Mouse (Mus musculus): Measurements from ENCODE around the gene Cdca3. TPM values are rescaled to one million over a fixed set of nuclear protein-coding genes. Genes with fewer than 3 reads are reported as not detected.
"Not testable (repeated sequence)": the region's sequence is repeated elsewhere in the genome, so short reads cannot be mapped to it uniquely, and the experiment has no call there.

Gene Cdca3
- polyA plus RNA-seq, 1 experiment from 2014 or later = 166 TPM

GRCm38 (mm10) chr6:124817971-124818370 lies 11.4 kb upstream of the Cdca3 start:
- H3K4me1 ChIP-seq = peaks cover 14% of the 10 kb centered on the region
- H3K27me3 ChIP-seq = no peaks in the 10 kb centered on the region
- 92% methylated on average over 8 of the region's 8 CpGs for WGBS
- no peak overlapping the region for H3K4me3 ChIP-seq
- no peaks in the 10 kb centered on the region for H3K9me3 ChIP-seq
- no peak overlapping the region for H3K4me2 ChIP-seq (replicated peaks)
- no peak for ATAC-seq (ENCODE audit: low FRiP score, low read depth)
- H3K27ac ChIP-seq = no peak overlapping the region
- peaks cover 81% of the 10 kb centered on the region for H3K36me3 ChIP-seq
- no peak overlapping the region for H3K9ac ChIP-seq

DNA sequence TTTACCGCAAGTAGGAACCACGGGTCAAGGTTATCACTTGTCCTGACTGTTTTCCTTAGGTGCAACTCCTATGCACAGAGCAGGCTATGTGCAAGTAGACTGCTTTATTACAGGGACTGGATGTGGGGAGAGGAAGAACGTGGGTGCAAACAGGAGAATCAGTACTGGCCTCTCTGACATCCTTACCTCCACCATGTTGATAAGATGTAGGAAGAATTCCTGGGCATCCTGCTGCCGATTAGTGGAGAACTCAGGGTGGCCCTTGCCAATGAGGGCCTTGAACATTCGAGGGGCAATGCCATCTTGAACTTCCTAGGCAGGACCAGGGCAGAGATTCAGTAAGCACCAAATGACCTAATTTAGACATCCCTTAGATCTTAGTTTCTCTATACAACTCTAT lies 8.5 kb upstream of the Cdca3 start:
- peaks cover 100% of the 10 kb centered on the region for H3K36me3 ChIP-seq
- no peak overlapping the region for H3K4me2 ChIP-seq (replicated peaks)
- 94% methylated on average over 5 of the region's 5 CpGs for WGBS
- no peak overlapping the region for H3K4me3 ChIP-seq
- H3K4me1 ChIP-seq = no peaks in the 10 kb centered on the region
- no peaks in the 10 kb centered on the region for H3K9me3 ChIP-seq
- no peaks in the 10 kb centered on the region for H3K27me3 ChIP-seq
- H3K9ac ChIP-seq = no peak overlapping the region
- no peak for ATAC-seq (ENCODE audit: low FRiP score, low read depth)
- no peak overlapping the region for H3K27ac ChIP-seq

- Histone ChIP-seq H3K9ac (no peak overlapping the region), H3K9me3 (no peaks in the 10 kb centered on the region), H3K4me2 (replicated peaks) (no peak overlapping the region), H3K4me1 (no peaks in the 10 kb centered on the region), H3K36me3 (peaks cover 93% of the 10 kb centered on the region), H3K27ac (no peak overlapping the region), H3K4me3 (no peak overlapping the region), H3K27me3 (no peaks in the 10 kb centered on the region)
- 97% methylated on average over 4 of the region's 4 CpGs for WGBS
- no peak for ATAC-seq (ENCODE audit: low FRiP score, low read depth)
Observed at GRCm38 (mm10) chr6:124822049-124822448, 7.3 kb upstream of the Cdca3 start.

GRCm38 (mm10) chr6:124828101-124828592 lies 1.2 kb upstream of the Cdca3 start:
- no peak for ATAC-seq (ENCODE audit: low FRiP score, low read depth)
- H3K36me3 ChIP-seq = peaks cover 49% of the 10 kb centered on the region

GRCm38 (mm10) chr6:124829799-124830700 lies 703 bp downstream of the Cdca3 start:
- H3K27me3 ChIP-seq = no peaks in the 10 kb centered on the region
- peaks cover 44% of the 10 kb centered on the region for H3K36me3 ChIP-seq
- H3K9ac ChIP-seq = peak overlapping the region; percentile 80
- ATAC-seq (ENCODE audit: low FRiP score, low read depth) = peak; percentile 84
- peak overlapping the region; percentile 91 for H3K27ac ChIP-seq
- under 1% methylated on average over 38 of the region's 38 CpGs for WGBS
- H3K4me1 ChIP-seq = peaks cover 33% of the 10 kb centered on the region
- peak overlapping the region; percentile 95 for H3K4me2 ChIP-seq (replicated peaks)
- no peaks in the 10 kb centered on the region for H3K9me3 ChIP-seq
- peak overlapping the region; percentile 71 for H3K4me3 ChIP-seq

More at GRCm38 (mm10) chr6:124828101-124828592, 1.2 kb upstream of the Cdca3 start:
- H3K9ac ChIP-seq = peak overlapping the region; percentile 79
- H3K9me3 ChIP-seq = no peaks in the 10 kb centered on the region
- H3K27ac ChIP-seq = peak overlapping the region; percentile 59; the same call in 1 of the 2 replicates
- no peaks in the 10 kb centered on the region for H3K27me3 ChIP-seq
- H3K4me3 ChIP-seq = peak overlapping the region; percentile 71
- H3K4me2 ChIP-seq (replicated peaks) = peak overlapping the region; percentile 93
- 25% methylated on average over 10 of the region's 10 CpGs for WGBS
- H3K4me1 ChIP-seq = peaks cover 33% of the 10 kb centered on the region

DNA sequence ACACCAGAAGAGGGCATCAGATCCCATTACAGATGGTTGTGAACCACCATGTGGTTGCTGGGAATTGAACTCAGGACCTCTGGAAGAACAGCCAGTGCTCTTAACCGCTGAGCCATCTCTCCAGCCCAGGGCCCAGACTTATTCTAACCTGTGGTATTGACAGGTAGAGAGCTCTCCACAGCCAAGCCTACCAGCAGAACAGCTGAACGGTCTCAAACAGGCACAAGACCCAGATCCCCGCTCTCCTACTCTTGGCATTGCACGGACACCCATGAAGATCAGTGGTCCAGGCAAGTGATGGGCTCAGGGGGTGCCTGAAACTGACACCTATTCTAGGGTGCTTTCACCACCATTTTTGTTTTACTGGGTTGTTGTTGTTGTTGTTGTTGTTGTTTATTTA lies 1.9 kb downstream of the Cdca3 start:
- Histone ChIP-seq H3K4me1 (peaks cover 42% of the 10 kb centered on the region), H3K4me2 (replicated peaks) (peak overlapping the region; percentile 95), H3K9ac (peak overlapping the region; percentile 80), H3K4me3 (peak overlapping the region; percentile 71), H3K36me3 (peaks cover 33% of the 10 kb centered on the region)
- 94% methylated on average over 4 of the region's 4 CpGs for WGBS
- not testable (repeated sequence) for ATAC-seq (ENCODE audit: low FRiP score, low read depth); H3K27ac ChIP-seq; H3K27me3 ChIP-seq; H3K9me3 ChIP-seq

GRCm38 (mm10) chr6:124831649-124832048 lies 2.3 kb downstream of the Cdca3 start:
- Histone ChIP-seq H3K36me3 (peaks cover 31% of the 10 kb centered on the region), H3K27me3 (no peaks in the 10 kb centered on the region), H3K4me2 (replicated peaks) (peak overlapping the region; percentile 95), H3K9ac (peak overlapping the region; percentile 43), H3K4me3 (peak overlapping the region; percentile 71; the same call in 1 of the 2 replicates), H3K9me3 (no peaks in the 10 kb centered on the region), H3K4me1 (peaks cover 46% of the 10 kb centered on the region), H3K27ac (no peak overlapping the region)
- no peak for ATAC-seq (ENCODE audit: low FRiP score, low read depth)
- 93% methylated on average over 8 of the region's 8 CpGs for WGBS

- Histone ChIP-seq H3K27me3 (no peaks in the 10 kb centered on the region), H3K4me2 (replicated peaks) (no peak overlapping the region), H3K9ac (no peak overlapping the region), H3K9me3 (no peaks in the 10 kb centered on the region), H3K4me1 (peaks cover 48% of the 10 kb centered on the region), H3K27ac (no peak overlapping the region), H3K4me3 (no peak overlapping the region), H3K36me3 (peaks cover 31% of the 10 kb centered on the region)
- no peak for ATAC-seq (ENCODE audit: low FRiP score, low read depth)
- WGBS = 81% methylated on average over 6 of the region's 6 CpGs
Observed at GRCm38 (mm10) chr6:124834512-124835081, 5.2 kb downstream of the Cdca3 start.

DNA sequence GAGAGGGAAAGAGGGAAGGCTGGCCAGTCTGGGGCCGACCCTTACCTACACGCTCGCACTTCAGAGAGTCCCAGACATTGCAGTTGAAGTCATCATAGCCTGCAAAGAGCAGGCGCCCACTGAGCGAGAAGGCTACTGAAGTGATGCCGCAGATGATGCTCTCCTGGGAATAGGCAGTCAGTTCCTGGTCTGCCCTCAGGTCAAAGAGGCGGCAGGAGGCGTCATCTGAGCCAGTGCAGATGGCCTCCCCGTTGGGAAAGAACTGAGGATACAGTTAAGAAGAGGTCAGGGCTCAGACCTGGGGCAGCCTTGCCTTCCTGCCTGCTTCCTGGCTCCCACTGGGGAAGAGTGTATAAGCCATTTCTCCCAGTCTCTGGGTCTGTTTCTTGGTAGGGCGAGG lies 6.2 kb downstream of the Cdca3 start:
- Histone ChIP-seq H3K9ac (peak overlapping the region; percentile 39), H3K4me3 (no peak overlapping the region), H3K4me1 (peaks cover 52% of the 10 kb centered on the region), H3K4me2 (replicated peaks) (no peak overlapping the region), H3K27me3 (no peaks in the 10 kb centered on the region), H3K36me3 (peaks cover 32% of the 10 kb centered on the region), H3K9me3 (no peaks in the 10 kb centered on the region), H3K27ac (no peak overlapping the region)
- ATAC-seq (ENCODE audit: low FRiP score, low read depth) = no peak
- WGBS = 34% methylated on average over 10 of the region's 10 CpGs

DNA sequence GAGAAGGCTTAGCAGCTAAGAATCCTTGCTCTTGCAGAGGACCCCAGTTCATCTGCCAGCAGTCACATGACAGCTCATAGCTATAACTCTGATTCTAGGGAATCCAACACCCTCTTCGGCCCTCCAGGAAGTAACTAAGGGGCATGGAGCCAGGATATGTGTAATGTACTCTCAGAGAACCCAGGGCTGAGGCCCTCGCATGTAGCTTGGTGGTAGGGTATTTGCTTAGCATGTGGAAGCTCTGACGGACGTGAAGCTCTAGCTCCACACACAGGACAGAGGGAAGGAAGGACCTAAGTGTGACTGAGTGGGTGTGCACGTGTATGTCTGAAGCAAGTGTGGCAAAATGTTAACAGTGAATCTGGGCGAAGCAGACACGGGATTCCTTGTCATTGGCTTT lies 7.1 kb downstream of the Cdca3 start:
- no peaks in the 10 kb centered on the region for H3K9me3 ChIP-seq
- peak overlapping the region; percentile 39; the same call in 1 of the 2 replicates for H3K9ac ChIP-seq
- peaks cover 44% of the 10 kb centered on the region for H3K4me1 ChIP-seq
- WGBS = 76% methylated on average over 7 of the region's 7 CpGs
- no peaks in the 10 kb centered on the region for H3K27me3 ChIP-seq
- no peak overlapping the region for H3K4me2 ChIP-seq (replicated peaks)
- H3K36me3 ChIP-seq = peaks cover 40% of the 10 kb centered on the region
- H3K27ac ChIP-seq = no peak overlapping the region
- no peak for ATAC-seq (ENCODE audit: low FRiP score, low read depth)
- H3K4me3 ChIP-seq = no peak overlapping the region

GRCm38 (mm10) chr6:124839805-124840204 lies 10.5 kb downstream of the Cdca3 start:
- ATAC-seq (ENCODE audit: low FRiP score, low read depth) = peak; percentile 15
- 8% methylated on average over 8 of the region's 8 CpGs for WGBS
- H3K27me3 ChIP-seq = no peaks in the 10 kb centered on the region
- peaks cover 40% of the 10 kb centered on the region for H3K36me3 ChIP-seq
- H3K4me2 ChIP-seq (replicated peaks) = 0 out of 2 replicates have a peak overlapping the region, but pooled peaks have one; percentile 19
- H3K27ac ChIP-seq = no peak overlapping the region
- H3K4me3 ChIP-seq = no peak overlapping the region
- peak overlapping the region; percentile 50; the same call in 1 of the 2 replicates for H3K9ac ChIP-seq
- H3K9me3 ChIP-seq = no peaks in the 10 kb centered on the region
- H3K4me1 ChIP-seq = peaks cover 34% of the 10 kb centered on the region

All from limb, embryonic 13.5 days (tissue).